Mouse (Mus musculus): ENCODE results near the gene Smcp.

DNA sequence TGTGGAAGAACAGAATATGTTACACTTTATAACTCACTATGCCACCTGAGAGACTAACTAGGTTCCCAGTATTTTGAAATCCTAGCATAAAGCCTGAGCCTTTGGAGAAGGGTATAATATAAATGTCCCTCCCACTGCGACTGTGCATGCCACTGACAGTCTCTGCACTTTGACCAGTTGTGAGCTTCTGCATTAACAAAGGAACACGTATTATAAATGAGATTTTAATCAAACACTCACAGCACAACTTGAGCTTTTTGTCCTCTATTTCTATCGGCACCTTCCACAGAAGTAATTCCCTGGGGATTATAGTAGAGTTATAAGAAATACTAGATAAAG is 49.8 kb upstream of the Smcp start:
- TF ChIP-seq CTCF (conservative IDR thresholded peaks at IDR 0.05; ENCODE audit: insufficient read depth, insufficient read length, low read depth, low read length), result no peak
- no peak for TF ChIP-seq POLR2A (IDR thresholded peaks at IDR 0.05; ENCODE audit: low read depth, low read length)
